Mouse (Mus musculus) heart, postnatal 36 days (tissue): Measurements from ENCODE around the gene Gm20388. TPM values are rescaled to one million over a fixed set of nuclear protein-coding genes. Genes with fewer than 3 reads are reported as not detected.

Source experiments
- DNase-seq, 2 experiments: peaks; one replicate each; pipeline ENCODE4 v3.0.0; 2021 to 2022
- intact Hi-C: fragments of 180-260 bp; cut with DNase I; formaldehyde crosslinking; loops from one replicate; pipeline ENCODE4 v1.15.1; 2025
- total RNA-seq, 2 experiments: library from RNA; stranded (reverse); gene quantifications; 2 replicates each; pipeline ENCODE4 v1.2.3; 2021

Gene Gm20388
- total RNA-seq, 2 experiments from 2014 or later, result 3.5 to 4.9 TPM

GRCm38 (mm10) chr8:124291693-124292092 is 4381.1 kb downstream of the Gm20388 start:
- intact Hi-C loops, result loop anchor here (5.0 kb wide), 1 partner anchor 56 kb away; no protein-coding TSS in a partner anchor
- no peak for DNase-seq

GRCm38 (mm10) chr8:124292965-124293364 is 4382.3 kb downstream of the Gm20388 start:
- intact Hi-C loops, result loop anchor here (5.0 kb wide), 1 partner anchor 54 kb away; no protein-coding TSS in a partner anchor
- no peak for DNase-seq

- intact Hi-C loops, result loop anchor here (5.0 kb wide), 1 partner anchor 53 kb away; no protein-coding TSS in a partner anchor
- DNase-seq, result no peak
Measured at GRCm38 (mm10) chr8:124294425-124294824, 4383.8 kb downstream of the Gm20388 start.

GRCm38 (mm10) chr8:124294900-124295299 is 4384.3 kb downstream of the Gm20388 start:
- intact Hi-C loops, result loop anchor here (5.0 kb wide), 1 partner anchor 52 kb away; no protein-coding TSS in a partner anchor
- no peak for DNase-seq

- DNase-seq, result no peak
- intact Hi-C loops, result no loop called here
Measured at GRCm38 (mm10) chr8:124295357-124295756, 4384.7 kb downstream of the Gm20388 start.

- DNase-seq, result peak in 1 of 2 experiments; percentile 38
- intact Hi-C loops, result no loop called here
Measured at GRCm38 (mm10) chr8:124301512-124301911, 4390.9 kb downstream of the Gm20388 start.

GRCm38 (mm10) chr8:124301935-124302555 is 4391.4 kb downstream of the Gm20388 start:
- DNase-seq, result no peak
- intact Hi-C loops, result no loop called here

GRCm38 (mm10) chr8:124303211-124303902 is 4392.7 kb downstream of the Gm20388 start:
- intact Hi-C loops, result no loop called here

GRCm38 (mm10) chr8:124304141-124304540 is 4393.5 kb downstream of the Gm20388 start:
- intact Hi-C loops, result no loop called here
- no peak for DNase-seq

More at GRCm38 (mm10) chr8:124303211-124303902, 4392.7 kb downstream of the Gm20388 start:
- DNase-seq, result no peak

GRCm38 (mm10) chr8:124306574-124306973 is 4395.9 kb downstream of the Gm20388 start:
- intact Hi-C loops, result no loop called here
- DNase-seq, result no peak

GRCm38 (mm10) chr8:124307700-124308099 is 4397.1 kb downstream of the Gm20388 start:
- no peak for DNase-seq
- intact Hi-C loops, result no loop called here

GRCm38 (mm10) chr8:124310509-124310908 is 4399.9 kb downstream of the Gm20388 start:
- DNase-seq, result no peak
- intact Hi-C loops, result no loop called here

- intact Hi-C loops, result no loop called here
- DNase-seq, result no peak
Measured at GRCm38 (mm10) chr8:124311111-124311510, 4400.5 kb downstream of the Gm20388 start.

GRCm38 (mm10) chr8:124311723-124312122 is 4401.1 kb downstream of the Gm20388 start:
- no peak for DNase-seq
- intact Hi-C loops, result no loop called here

- no peak for DNase-seq
- intact Hi-C loops, result no loop called here
Measured at GRCm38 (mm10) chr8:124312228-124312627, 4401.6 kb downstream of the Gm20388 start.

- intact Hi-C loops, result no loop called here
- no peak for DNase-seq
Measured at GRCm38 (mm10) chr8:124314803-124315202, 4404.2 kb downstream of the Gm20388 start.

GRCm38 (mm10) chr8:124316466-124317136 is 4406.0 kb downstream of the Gm20388 start:
- DNase-seq, result peak; percentile 77 to 78
- intact Hi-C loops, result loop anchor here (2.0 kb wide), 1 partner anchor 34 kb away; no protein-coding TSS in a partner anchor

- intact Hi-C loops, result loop anchor here (2.0 kb wide), 1 partner anchor 34 kb away; no protein-coding TSS in a partner anchor
Measured at GRCm38 (mm10) chr8:124317191-124317682, 4406.6 kb downstream of the Gm20388 start.

GRCm38 (mm10) chr8:124317821-124318220 is 4407.2 kb downstream of the Gm20388 start:
- no peak for DNase-seq
- intact Hi-C loops, result loop anchor here (2.0 kb wide), 1 partner anchor 35 kb away; no protein-coding TSS in a partner anchor

More at GRCm38 (mm10) chr8:124317191-124317682, 4406.6 kb downstream of the Gm20388 start:
- peak; percentile 49 to 60 for DNase-seq

GRCm38 (mm10) chr8:124318612-124319315 is 4408.1 kb downstream of the Gm20388 start:
- peak; percentile 55 to 69 for DNase-seq
- intact Hi-C loops, result no loop called here
